Mouse (Mus musculus): Measurements from ENCODE around the gene Frat1. TPM values are rescaled to one million over a fixed set of nuclear protein-coding genes. Genes with fewer than 3 reads are reported as not detected.

Frat1 gene
- polyA plus RNA-seq, 1 experiment: 25.1 TPM

DNA sequence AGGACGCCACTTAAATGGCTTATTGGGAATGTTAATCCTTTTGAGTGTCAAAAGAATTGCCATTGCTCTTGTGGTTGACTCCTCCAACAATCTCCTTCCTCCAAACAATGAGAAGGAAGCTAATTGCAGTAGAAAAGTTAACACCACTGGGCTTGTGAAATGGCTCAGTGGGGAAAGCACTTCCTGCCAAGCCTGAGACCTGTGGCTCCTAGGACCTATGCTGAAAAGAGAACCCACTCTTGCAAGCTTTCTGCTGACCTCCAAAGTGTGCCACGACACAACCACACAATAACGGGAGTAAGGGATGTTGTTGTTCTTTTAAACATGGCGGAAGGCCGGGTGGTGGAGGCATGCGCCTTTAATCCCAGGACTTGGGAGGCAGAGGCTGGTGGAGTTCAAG is 32.2 kb upstream of the Frat1 start:
- Histone ChIP-seq H3K36me3 (replicated peaks; ENCODE audit: low read length) (no peaks in the 10 kb centered on the region), H3K4me1 (peaks cover 83% of the 10 kb centered on the region), H3K4me3 (replicated peaks) (peak overlapping the region; percentile 73), H3K9me3 (no peaks in the 10 kb centered on the region), H3K27me3 (replicated peaks) (no peaks in the 10 kb centered on the region)
- TF ChIP-seq FLI1 (IDR thresholded peaks at IDR 0.05; ENCODE audit: low read length) (no peak), GATA1 (IDR thresholded peaks at IDR 0.05; ENCODE audit: borderline replicate concordance, low read length) (no peak)

DNA sequence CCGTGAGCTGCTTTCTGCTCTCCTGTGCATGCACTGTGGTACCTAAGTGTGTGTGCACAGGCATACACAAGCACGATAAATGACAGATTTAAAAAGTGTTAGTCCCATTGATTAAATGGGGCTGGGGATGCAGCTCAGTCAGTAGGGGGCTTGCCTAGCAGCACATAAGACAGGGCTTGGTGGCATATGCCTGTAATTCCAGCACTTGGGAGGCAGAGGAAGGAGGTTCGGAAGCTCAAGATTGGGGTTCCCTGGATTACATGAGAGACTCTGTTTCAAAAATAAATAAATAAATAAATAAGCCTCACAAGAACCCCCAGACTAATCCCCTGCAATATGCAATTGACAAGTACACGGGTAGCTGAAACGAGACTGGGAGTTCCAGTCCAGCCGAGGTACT is 29.3 kb upstream of the Frat1 start:
- Histone ChIP-seq H3K27me3 (replicated peaks) (no peaks in the 10 kb centered on the region), H3K9me3 (peaks cover under 1% of the 10 kb centered on the region), H3K36me3 (replicated peaks; ENCODE audit: low read length) (peaks cover 4% of the 10 kb centered on the region), H3K4me1 (peaks cover 66% of the 10 kb centered on the region), H3K4me3 (replicated peaks) (peak overlapping the region; percentile 100)
- TF ChIP-seq FLI1 (IDR thresholded peaks at IDR 0.05; ENCODE audit: low read length): no peak

DNA sequence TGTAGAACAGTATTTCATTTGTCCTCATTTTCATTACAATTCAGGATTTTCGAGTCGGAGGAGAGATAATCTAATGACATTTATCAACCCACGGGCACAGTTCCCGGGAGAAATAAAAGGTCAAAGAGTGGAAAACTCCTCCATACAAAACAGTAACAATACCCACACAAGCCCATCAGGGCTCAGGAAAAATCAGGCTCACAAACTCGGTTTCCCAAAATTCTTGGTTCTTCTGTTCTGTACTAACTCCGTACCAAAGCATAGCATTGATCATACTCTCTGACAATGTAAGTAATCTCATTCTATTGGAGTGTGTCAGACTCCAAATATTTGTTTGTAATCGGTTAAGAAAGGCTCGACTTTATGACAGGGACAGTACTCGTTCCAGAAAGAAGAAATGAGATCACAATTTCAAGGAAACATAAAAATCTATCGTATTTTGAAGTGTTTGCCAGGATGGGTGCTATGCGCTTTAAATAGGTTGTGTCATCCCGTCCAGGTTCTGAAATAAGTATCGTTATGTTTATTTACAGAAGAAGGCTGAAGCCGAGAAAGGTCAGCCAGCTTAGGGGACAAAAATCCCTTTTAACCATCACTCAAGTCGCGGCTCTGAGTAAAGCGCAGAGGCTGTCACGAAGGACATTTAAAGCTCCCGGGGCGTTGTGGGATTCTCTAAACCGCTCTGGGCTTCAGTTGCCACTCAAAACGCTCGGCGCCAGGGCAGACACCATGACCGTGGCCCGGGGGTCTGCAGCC is 28.6 kb upstream of the Frat1 start:
- Histone ChIP-seq H3K4me3 (replicated peaks) (peak overlapping the region; percentile 100), H3K4me1 (peaks cover 59% of the 10 kb centered on the region), H3K36me3 (replicated peaks; ENCODE audit: low read length) (peaks cover 11% of the 10 kb centered on the region), H3K27me3 (replicated peaks) (no peaks in the 10 kb centered on the region), H3K9me3 (peaks cover 8% of the 10 kb centered on the region)
- no peak for TF ChIP-seq GATA1 (IDR thresholded peaks at IDR 0.05; ENCODE audit: borderline replicate concordance, low read length)
- TF ChIP-seq FLI1 (IDR thresholded peaks at IDR 0.05; ENCODE audit: low read length): no peak

DNA sequence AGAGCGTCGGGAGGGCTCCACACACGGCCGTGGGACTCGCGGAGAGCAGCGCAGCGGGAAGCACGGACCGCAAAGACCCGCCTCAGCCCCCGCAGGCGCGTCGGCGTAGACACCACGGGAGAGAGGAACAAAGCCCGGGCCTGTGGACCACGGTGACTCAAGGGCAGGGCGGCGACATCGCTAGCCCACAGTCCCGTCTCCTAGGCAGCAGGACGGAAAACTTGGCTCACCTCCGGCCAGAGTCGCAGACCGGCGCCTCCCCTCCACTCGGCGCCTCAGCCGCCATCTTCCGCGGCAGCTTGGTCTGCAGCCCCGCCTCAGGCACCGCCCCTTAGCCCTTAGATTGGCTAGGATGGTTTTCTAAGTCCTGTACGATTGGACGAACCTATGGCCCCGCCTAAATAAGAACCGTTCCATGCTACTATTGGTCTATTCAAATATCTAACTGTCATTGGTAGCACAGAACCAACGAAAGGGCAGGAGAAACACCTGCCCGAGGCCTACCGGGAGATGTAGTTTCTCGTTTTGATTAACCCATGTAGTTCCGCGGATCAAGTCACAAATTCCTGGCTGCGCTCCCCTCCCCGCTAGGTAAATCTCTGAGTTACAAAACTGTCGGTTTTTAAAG is 27.9 kb upstream of the Frat1 start, which contains the start of gene Arhgap19:
Gene Arhgap19, minus strand, starts transcription at position 306 of the 628 bp plus-strand sequence.
- Histone ChIP-seq H3K4me1 (peaks cover 52% of the 10 kb centered on the region), H3K27me3 (replicated peaks) (no peaks in the 10 kb centered on the region), H3K9me3 (peaks cover 12% of the 10 kb centered on the region), H3K36me3 (replicated peaks; ENCODE audit: low read length) (peaks cover 11% of the 10 kb centered on the region), H3K4me3 (replicated peaks) (peak within 1 kb of the TSS; percentile 100)
- no peak for TF ChIP-seq GATA1 (IDR thresholded peaks at IDR 0.05; ENCODE audit: borderline replicate concordance, low read length)
- no peak for TF ChIP-seq FLI1 (IDR thresholded peaks at IDR 0.05; ENCODE audit: low read length)

DNA sequence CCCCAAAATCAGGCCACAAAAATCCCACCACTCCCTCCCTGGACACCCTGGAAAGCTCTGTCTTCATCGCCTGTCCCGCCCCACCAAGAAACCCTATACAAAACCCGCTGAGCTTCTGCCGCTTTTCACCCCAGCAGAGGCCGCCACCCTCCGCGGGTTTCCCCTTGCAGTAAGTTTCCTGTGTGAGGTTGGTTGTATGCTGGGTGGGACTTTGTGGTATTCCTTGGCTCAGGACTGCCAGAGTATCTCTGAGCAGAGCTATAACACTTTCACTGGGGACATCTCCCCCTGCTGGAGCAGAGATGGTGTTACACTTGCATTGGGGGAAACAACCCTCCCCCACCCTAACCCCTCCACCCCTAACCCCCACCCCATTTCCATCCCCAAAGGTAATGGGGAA is 26.4 kb upstream of the Frat1 start:
- H3K27me3 ChIP-seq (replicated peaks): no peaks in the 10 kb centered on the region
- TF ChIP-seq GATA1 (IDR thresholded peaks at IDR 0.05; ENCODE audit: borderline replicate concordance, low read length) (no peak), FLI1 (IDR thresholded peaks at IDR 0.05; ENCODE audit: low read length) (no peak)
- no peak overlapping the region for H3K4me3 ChIP-seq (replicated peaks)
- peaks cover 12% of the 10 kb centered on the region for H3K9me3 ChIP-seq
- peaks cover 49% of the 10 kb centered on the region for H3K4me1 ChIP-seq
- peaks cover 11% of the 10 kb centered on the region for H3K36me3 ChIP-seq (replicated peaks; ENCODE audit: low read length)

DNA sequence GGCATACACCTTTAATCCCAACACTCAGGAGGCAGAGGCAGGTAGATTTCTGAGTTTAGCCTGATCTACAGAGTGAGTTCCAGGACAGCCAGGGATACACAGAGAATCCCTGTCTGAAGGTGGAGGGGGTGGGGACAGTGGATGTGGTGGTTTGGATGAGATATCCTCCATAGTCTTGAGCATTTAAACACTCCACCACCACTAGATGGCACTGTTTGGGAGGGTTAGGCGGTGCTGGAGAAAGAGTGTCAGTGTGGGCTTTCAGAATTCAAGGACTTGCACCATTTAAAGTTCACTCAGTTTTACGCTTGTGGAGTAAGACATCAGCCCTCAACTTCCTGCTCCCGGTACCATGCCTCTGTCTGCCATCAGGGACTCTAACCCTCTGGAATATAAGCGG is 23.9 kb upstream of the Frat1 start:
- Histone ChIP-seq H3K4me1 (peaks cover 46% of the 10 kb centered on the region), H3K9me3 (peaks cover 12% of the 10 kb centered on the region), H3K36me3 (replicated peaks; ENCODE audit: low read length) (peaks cover 11% of the 10 kb centered on the region), H3K27me3 (replicated peaks) (no peaks in the 10 kb centered on the region), H3K4me3 (replicated peaks) (peak overlapping the region; percentile 33)
- TF ChIP-seq GATA1 (IDR thresholded peaks at IDR 0.05; ENCODE audit: borderline replicate concordance, low read length) (no peak), FLI1 (IDR thresholded peaks at IDR 0.05; ENCODE audit: low read length) (no peak)

DNA sequence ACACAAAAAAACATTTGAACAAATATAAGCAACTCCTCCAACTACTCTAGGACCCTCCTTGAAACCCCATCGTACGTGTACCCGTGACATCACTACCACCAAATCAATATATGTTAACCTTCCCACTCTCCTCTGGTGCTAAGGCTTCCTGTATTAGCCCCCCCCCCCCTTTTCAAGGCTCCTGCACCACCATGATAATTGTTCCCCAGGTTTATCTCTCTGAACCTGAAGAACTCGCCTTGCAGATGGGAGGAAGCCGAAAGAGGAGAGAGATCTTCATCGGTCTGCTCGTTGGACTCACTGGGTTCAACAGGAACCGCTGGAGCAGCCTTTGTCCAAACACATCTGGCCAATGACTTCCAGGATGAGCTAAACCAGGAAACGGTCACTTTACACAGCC is 22.3 kb upstream of the Frat1 start:
- TF ChIP-seq GATA1 (IDR thresholded peaks at IDR 0.05; ENCODE audit: borderline replicate concordance, low read length) (no peak), FLI1 (IDR thresholded peaks at IDR 0.05; ENCODE audit: low read length) (no peak)
- H3K9me3 ChIP-seq: peaks cover 12% of the 10 kb centered on the region
- peaks cover 55% of the 10 kb centered on the region for H3K4me1 ChIP-seq
- no peaks in the 10 kb centered on the region for H3K27me3 ChIP-seq (replicated peaks)
- no peak overlapping the region for H3K4me3 ChIP-seq (replicated peaks)
- H3K36me3 ChIP-seq (replicated peaks; ENCODE audit: low read length): peaks cover 11% of the 10 kb centered on the region

DNA sequence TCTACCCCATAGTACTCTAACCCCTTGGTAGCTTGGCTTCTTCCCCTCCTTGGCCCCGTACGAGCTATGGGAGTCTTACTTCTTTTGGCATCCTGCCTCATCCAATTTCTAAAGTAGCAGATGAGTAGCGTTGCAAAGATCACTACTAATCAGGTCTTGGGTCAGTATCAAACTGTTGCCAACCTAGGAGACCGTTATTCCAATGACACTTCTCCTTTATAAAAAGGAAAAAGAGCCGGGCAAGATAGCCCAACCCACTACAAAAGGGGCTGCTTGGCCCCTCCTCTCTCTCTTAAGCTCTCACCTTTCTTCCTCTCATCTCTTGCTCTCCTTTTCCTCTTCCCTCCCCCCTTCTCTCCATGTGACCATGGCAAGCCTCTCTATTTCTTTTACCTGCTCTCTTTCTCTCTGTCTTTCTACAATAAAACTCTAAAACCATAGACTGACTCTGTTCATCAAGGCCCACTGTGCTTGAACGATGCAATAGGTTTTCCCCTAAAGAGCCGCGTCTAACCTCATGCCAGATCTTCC is 21.6 kb upstream of the Frat1 start:
- Histone ChIP-seq H3K36me3 (replicated peaks; ENCODE audit: low read length) (peaks cover 11% of the 10 kb centered on the region), H3K9me3 (peaks cover 12% of the 10 kb centered on the region), H3K27me3 (replicated peaks) (no peaks in the 10 kb centered on the region), H3K4me3 (replicated peaks) (no peak overlapping the region), H3K4me1 (peaks cover 55% of the 10 kb centered on the region)
- TF ChIP-seq FLI1 (IDR thresholded peaks at IDR 0.05; ENCODE audit: low read length) (no peak), GATA1 (IDR thresholded peaks at IDR 0.05; ENCODE audit: borderline replicate concordance, low read length) (no peak)

DNA sequence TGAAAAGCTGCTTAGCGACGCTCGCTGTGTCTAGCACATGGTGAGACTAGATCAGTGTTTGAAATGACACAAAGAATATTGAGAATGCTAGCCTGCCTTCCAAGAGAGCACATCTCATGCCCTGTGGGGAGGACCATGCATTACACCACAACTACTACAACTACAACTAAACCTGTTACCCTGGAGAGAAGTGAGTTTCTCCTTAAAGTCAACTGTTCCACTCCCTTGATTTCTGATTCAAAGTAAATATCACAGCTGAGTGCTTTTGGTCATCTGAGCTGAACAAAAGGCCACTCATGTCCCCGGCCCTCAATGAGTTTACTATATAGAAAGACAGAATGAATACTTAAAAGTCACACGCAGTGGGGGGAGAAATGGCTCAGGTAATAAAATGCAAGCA is 19.7 kb upstream of the Frat1 start:
- H3K36me3 ChIP-seq (replicated peaks; ENCODE audit: low read length): peaks cover 13% of the 10 kb centered on the region
- no peak overlapping the region for H3K4me3 ChIP-seq (replicated peaks)
- peaks cover 20% of the 10 kb centered on the region for H3K9me3 ChIP-seq
- H3K27me3 ChIP-seq (replicated peaks): no peaks in the 10 kb centered on the region
- peaks cover 65% of the 10 kb centered on the region for H3K4me1 ChIP-seq
- no peak for TF ChIP-seq FLI1 (IDR thresholded peaks at IDR 0.05; ENCODE audit: low read length)
- no peak for TF ChIP-seq GATA1 (IDR thresholded peaks at IDR 0.05; ENCODE audit: borderline replicate concordance, low read length)

DNA sequence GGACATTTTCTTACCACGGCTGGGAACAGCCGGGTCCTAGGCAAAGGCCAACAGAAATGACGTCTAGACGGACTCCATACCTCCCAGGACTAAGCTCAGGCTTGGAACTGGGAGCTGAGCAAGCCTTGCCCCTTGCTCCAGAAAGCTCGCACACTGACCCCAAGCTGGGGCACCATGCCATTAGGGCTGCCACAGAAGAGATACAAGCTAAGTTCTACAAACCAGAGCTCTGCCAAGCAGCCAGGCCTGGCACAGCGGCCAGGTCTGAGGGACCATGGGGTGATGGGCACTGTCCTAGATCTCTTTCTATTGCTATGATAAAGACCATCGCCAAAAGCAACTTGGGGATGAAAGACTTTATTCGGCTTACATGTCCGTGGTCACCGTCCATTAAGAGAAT is 17.2 kb upstream of the Frat1 start:
- H3K4me3 ChIP-seq (replicated peaks): no peak overlapping the region
- no peaks in the 10 kb centered on the region for H3K27me3 ChIP-seq (replicated peaks)
- H3K9me3 ChIP-seq: peaks cover 8% of the 10 kb centered on the region
- peaks cover 83% of the 10 kb centered on the region for H3K4me1 ChIP-seq
- TF ChIP-seq GATA1 (IDR thresholded peaks at IDR 0.05; ENCODE audit: borderline replicate concordance, low read length): no peak
- no peak for TF ChIP-seq FLI1 (IDR thresholded peaks at IDR 0.05; ENCODE audit: low read length)
- H3K36me3 ChIP-seq (replicated peaks; ENCODE audit: low read length): peaks cover 6% of the 10 kb centered on the region
